Mouse (Mus musculus) lung, postnatal 0 days (tissue): ENCODE results near the gene Ctdsp2.

ENCODE experiments used
- CTCF ChIP-seq: IDR thresholded peaks from 2 replicates; pipeline ENCODE4 v1.5.1; 2016; ENCODE audit warnings: antibody characterized with exemption, mild to moderate bottlenecking
- EP300 ChIP-seq: IDR thresholded peaks from 2 replicates; pipeline ENCODE4 v1.6.1; 2016; ENCODE audit warnings: antibody characterized with exemption, mild to moderate bottlenecking, control low read depth

GRCm38 (mm10) chr10:126957359-126958107 is 21.0 kb upstream of the Ctdsp2 start:
- TF ChIP-seq CTCF (no peak), EP300 (no peak)
